Mouse (Mus musculus) forebrain, embryonic 11.5 days (tissue): ENCODE results near the gene Sdccag8. TPM values are rescaled to one million over a fixed set of nuclear protein-coding genes. Genes with fewer than 3 reads are reported as not detected.
A peak's percentile ranks its signal among the peaks of the same experiment; 100 is the strongest.

Experiments used
- ATAC-seq: fragments of 200-750 bp; cut with Nextera tagmentation; replicated peaks from 2 replicates; pipeline ENCODE4 v1.8.0; 2017; ENCODE audit warnings: moderate TSS enrichment; ENCODE audit not compliant: low FRiP score
- DNase-seq: peaks from one replicate; pipeline ENCODE4 v3.0.0-alpha.2; 2017; ENCODE audit warnings: low spot score
- H3K27ac ChIP-seq: fragments of 300-500 bp; sonication (generic); 2 replicates; pipeline ENCODE4 v1.5.1; 2014; ENCODE audit warnings: low read depth, low read length
- H3K27me3 ChIP-seq: fragments of 300-500 bp; sonication (generic); 2 replicates; pipeline ENCODE4 v1.6.1; 2014; ENCODE audit warnings: mild to moderate bottlenecking, low read length, mixed read lengths; ENCODE audit not compliant: control insufficient read depth, insufficient read depth
- H3K36me3 ChIP-seq: fragments of 300-500 bp; sonication (generic); 2 replicates; pipeline ENCODE4 v1.6.1; 2014; ENCODE audit warnings: mild to moderate bottlenecking, low read length, moderate library complexity, mixed read lengths; ENCODE audit not compliant: control insufficient read depth, insufficient read depth
- H3K4me1 ChIP-seq: fragments of 300-500 bp; sonication (generic); replicated peaks from 2 replicates; pipeline ENCODE4 v1.6.1; 2014; ENCODE audit warnings: low read length, mixed read lengths; ENCODE audit not compliant: control insufficient read depth, insufficient read depth
- H3K4me2 ChIP-seq: fragments of 300-500 bp; sonication (generic); 2 replicates; pipeline ENCODE4 v1.6.1; 2014; ENCODE audit warnings: low read depth, mild to moderate bottlenecking, low read length, moderate library complexity, mixed read lengths; ENCODE audit not compliant: severe bottlenecking
- H3K4me3 ChIP-seq: fragments of 300-500 bp; sonication (generic); 2 replicates; pipeline ENCODE4 v1.5.1; 2014; ENCODE audit warnings: low read depth, low read length
- H3K9ac ChIP-seq: fragments of 300-500 bp; sonication (generic); 2 replicates; pipeline ENCODE4 v1.6.1; 2014; ENCODE audit warnings: low read length
- H3K9me3 ChIP-seq: fragments of 300-500 bp; sonication (generic); 2 replicates; pipeline ENCODE4 v1.6.1; 2016; ENCODE audit warnings: low read length, mixed read lengths; ENCODE audit not compliant: control insufficient read depth
- WGBS: fragments of 180-500 bp; shearing (Covaris S2); extraction: QIAGEN DNeasy Blood & Tissue Kit; methylation state at CpG from one replicate; pipeline ENCODE4 v1.1.7; 2014; 5-methylcytosine and 5-hydroxymethylcytosine counted together
- polyA plus RNA-seq: library from polyadenylated mRNA; unstranded; fragments of >200 nt; fragmentation: Nextera tagmentation; extraction: Ambion mirVana; gene quantifications from 2 replicates; pipeline ENCODE4 v1.2.1, GENCODE M21; 2014

The Sdccag8 gene
- polyA plus RNA-seq, 1 experiment from 2014 or later, result 21.1 TPM

GRCm38 (mm10) chr1:177013313-177013712, 198.9 kb downstream of the Sdccag8 start:
- Histone ChIP-seq H3K27ac (no peak overlapping the region), H3K9me3 (no peaks in the 10 kb centered on the region), H3K4me1 (peaks cover 13% of the 10 kb centered on the region), H3K27me3 (no peaks in the 10 kb centered on the region), H3K4me3 (no peak overlapping the region), H3K36me3 (no peaks in the 10 kb centered on the region), H3K9ac (no peak overlapping the region), H3K4me2 (no peak overlapping the region)
- DNase-seq, result peak; percentile 35
- no peak for ATAC-seq
- WGBS, result 93% methylated on average over 1 of the region's 1 CpGs

GRCm38 (mm10) chr1:177013776-177014175, 199.3 kb downstream of the Sdccag8 start:
- no peaks in the 10 kb centered on the region for H3K36me3 ChIP-seq
- DNase-seq (peak; percentile 31), ATAC-seq (no peak)
- no peak overlapping the region for H3K9ac ChIP-seq
- H3K4me3 ChIP-seq, result no peak overlapping the region
- WGBS, result 90% methylated on average over 3 of the region's 3 CpGs
- H3K4me1 ChIP-seq, result peaks cover 10% of the 10 kb centered on the region
- H3K27ac ChIP-seq, result no peak overlapping the region
- H3K9me3 ChIP-seq, result no peaks in the 10 kb centered on the region
- no peaks in the 10 kb centered on the region for H3K27me3 ChIP-seq
- H3K4me2 ChIP-seq, result no peak overlapping the region

DNA sequence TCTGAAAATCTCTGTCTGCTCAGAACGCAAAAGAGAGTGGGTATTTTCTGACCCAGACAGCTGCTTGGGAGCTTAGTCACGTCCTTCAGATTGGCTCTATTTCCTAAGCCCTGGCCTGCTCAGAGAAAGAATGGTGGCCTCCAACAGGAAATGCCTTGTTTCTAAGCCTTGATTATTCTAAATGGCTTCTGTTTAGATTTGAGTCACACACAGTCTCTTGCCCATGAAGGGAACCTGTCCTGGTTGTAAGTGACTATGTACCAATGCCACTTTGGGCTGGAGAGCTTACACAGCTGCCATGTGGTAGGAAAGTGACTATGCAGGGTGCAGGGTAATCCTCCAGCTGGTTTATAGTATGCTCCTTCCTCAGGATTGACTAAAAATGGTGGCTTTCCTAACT, 199.9 kb downstream of the Sdccag8 start:
- no peak for ATAC-seq
- peak overlapping the region; percentile 27; the same call in 1 of the 2 replicates for H3K27ac ChIP-seq
- 72% methylated on average over 2 of the region's 2 CpGs for WGBS

DNA sequence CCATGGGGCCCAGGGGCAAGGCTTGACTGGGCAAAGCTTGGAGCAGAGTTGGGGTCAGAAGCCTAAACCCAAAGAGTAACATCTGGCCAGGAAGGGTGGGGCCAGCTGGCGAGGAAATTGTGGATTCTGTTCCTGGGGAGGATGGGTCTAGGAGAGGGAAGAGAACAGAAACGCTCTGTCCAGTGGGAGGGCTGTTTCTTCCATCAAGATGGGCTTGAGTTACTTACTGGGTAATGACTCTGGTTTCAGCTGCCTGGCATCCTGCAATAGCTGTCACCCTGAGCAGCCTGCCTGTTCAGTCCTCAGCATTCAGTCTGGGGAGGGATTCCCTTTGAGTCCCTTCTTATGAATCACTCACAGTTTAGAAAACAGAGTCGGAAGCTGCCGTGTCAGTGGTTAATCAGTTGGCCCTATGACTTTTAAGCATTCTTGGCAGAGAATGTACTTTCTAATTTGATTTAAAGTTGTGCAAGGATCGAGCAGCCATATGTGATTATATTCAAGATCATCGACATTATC, 200.5 kb downstream of the Sdccag8 start:
- H3K9me3 ChIP-seq, result no peaks in the 10 kb centered on the region
- H3K4me3 ChIP-seq, result no peak overlapping the region
- no peak overlapping the region for H3K4me2 ChIP-seq
- peaks cover 9% of the 10 kb centered on the region for H3K4me1 ChIP-seq
- no peak overlapping the region for H3K9ac ChIP-seq
- no peaks in the 10 kb centered on the region for H3K27me3 ChIP-seq
- DNase-seq (peak; percentile 41), ATAC-seq (no peak)
- H3K27ac ChIP-seq, result peak overlapping the region; percentile 27; the same call in 1 of the 2 replicates
- 83% methylated on average over 6 of the region's 6 CpGs for WGBS
- no peaks in the 10 kb centered on the region for H3K36me3 ChIP-seq

More for the DNA sequence above, 199.9 kb downstream of the Sdccag8 start:
- H3K36me3 ChIP-seq, result no peaks in the 10 kb centered on the region
- H3K27me3 ChIP-seq, result no peaks in the 10 kb centered on the region
- no peak overlapping the region for H3K9ac ChIP-seq
- peak; percentile 35 for DNase-seq
- no peak overlapping the region for H3K4me2 ChIP-seq
- H3K4me3 ChIP-seq, result no peak overlapping the region
- peaks cover 10% of the 10 kb centered on the region for H3K4me1 ChIP-seq
- no peaks in the 10 kb centered on the region for H3K9me3 ChIP-seq

DNA sequence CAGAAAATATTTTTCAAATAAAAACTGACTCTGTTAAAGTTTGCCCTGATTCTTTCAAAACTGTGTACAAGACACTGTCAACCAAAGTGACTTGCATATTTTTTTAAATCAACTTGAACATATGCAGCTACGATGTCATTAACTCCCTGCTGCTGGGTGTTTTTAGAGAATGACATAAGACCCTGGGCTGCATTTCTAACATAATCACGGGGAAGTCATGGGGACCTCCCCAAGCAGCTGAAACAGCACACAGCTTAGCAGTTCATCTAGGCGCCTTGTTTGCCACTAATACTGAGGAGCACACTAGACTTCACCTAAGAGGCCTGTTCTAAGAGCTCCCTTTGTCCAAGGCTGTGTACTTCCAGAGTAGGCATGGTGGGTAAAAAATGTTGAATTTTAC, 201.5 kb downstream of the Sdccag8 start:
- H3K9ac ChIP-seq, result no peak overlapping the region
- peak; percentile 37 for DNase-seq
- H3K9me3 ChIP-seq, result no peaks in the 10 kb centered on the region
- no peak overlapping the region for H3K4me3 ChIP-seq
- H3K27me3 ChIP-seq, result no peaks in the 10 kb centered on the region
- H3K4me1 ChIP-seq, result no peaks in the 10 kb centered on the region; the same call in 1 of the 2 replicates
- ATAC-seq, result no peak
- no peak overlapping the region for H3K4me2 ChIP-seq
- 58% methylated on average over 3 of the region's 3 CpGs for WGBS
- H3K36me3 ChIP-seq, result no peaks in the 10 kb centered on the region
- no peak overlapping the region for H3K27ac ChIP-seq

DNA sequence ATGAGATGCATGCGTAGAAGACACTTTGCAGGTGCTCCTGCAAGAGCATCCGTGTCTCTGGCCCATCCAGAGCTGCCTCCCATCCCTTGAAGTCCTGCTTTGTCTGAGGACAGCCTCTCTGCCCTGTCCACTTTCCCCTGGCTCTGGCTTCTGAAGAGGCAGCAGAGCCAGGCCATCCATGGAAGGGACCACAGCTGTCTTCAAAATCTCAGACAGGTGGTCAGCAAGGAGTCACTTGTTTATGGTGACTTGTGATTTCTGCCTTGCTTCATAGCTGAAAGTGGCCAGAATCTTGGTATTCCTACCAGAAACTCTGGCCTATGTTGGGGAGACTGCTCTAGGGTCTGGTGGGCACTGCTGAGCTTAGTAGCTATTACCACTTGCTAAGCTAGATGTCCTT, 202.3 kb downstream of the Sdccag8 start:
- ATAC-seq (no peak), DNase-seq (peak; percentile 34)
- Histone ChIP-seq H3K9me3 (no peaks in the 10 kb centered on the region), H3K27me3 (no peaks in the 10 kb centered on the region), H3K4me2 (no peak overlapping the region), H3K27ac (no peak overlapping the region), H3K9ac (no peak overlapping the region), H3K36me3 (no peaks in the 10 kb centered on the region), H3K4me1 (no peaks in the 10 kb centered on the region), H3K4me3 (no peak overlapping the region)
- whole genome bisulfite sequencing, result 91% methylated on average over 2 of the region's 2 CpGs

- no peaks in the 10 kb centered on the region for H3K4me1 ChIP-seq
- peak; percentile 19 for DNase-seq
- no peaks in the 10 kb centered on the region; the same call in 1 of the 2 replicates for H3K36me3 ChIP-seq
- no peak for ATAC-seq
- no peak overlapping the region for H3K27ac ChIP-seq
- no peaks in the 10 kb centered on the region for H3K27me3 ChIP-seq
- no peak overlapping the region for H3K9ac ChIP-seq
- no peaks in the 10 kb centered on the region for H3K9me3 ChIP-seq
- WGBS, result 93% methylated on average over 1 of the region's 1 CpGs
- no peak overlapping the region for H3K4me2 ChIP-seq
- no peak overlapping the region for H3K4me3 ChIP-seq
Measured at GRCm38 (mm10) chr1:177018750-177019149, 204.3 kb downstream of the Sdccag8 start.

DNA sequence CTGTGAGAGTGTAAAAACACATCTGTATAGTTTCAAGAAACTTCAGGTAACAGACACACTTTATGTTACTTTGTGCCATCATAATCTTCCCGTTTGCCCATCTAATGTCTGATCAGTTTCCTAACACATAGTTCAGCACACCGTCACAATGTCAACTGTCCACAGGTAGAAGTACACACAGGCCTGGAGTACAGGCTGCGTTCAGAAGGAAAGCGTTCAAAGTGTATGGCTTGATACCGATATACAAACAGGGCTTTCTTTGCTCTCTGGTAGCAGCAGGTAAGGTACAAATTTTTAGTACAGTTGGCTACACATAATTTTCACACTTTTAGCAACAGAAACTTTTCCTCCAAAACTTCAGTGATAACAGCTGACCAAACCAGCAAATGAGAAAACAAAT, 205.2 kb downstream of the Sdccag8 start:
- Histone ChIP-seq H3K9ac (no peak overlapping the region), H3K4me3 (no peak overlapping the region), H3K27me3 (no peaks in the 10 kb centered on the region), H3K27ac (no peak overlapping the region), H3K4me1 (no peaks in the 10 kb centered on the region), H3K36me3 (no peaks in the 10 kb centered on the region; the same call in 1 of the 2 replicates), H3K9me3 (no peaks in the 10 kb centered on the region), H3K4me2 (no peak overlapping the region)
- DNase-seq, result no peak
- WGBS, result 93% methylated on average over 5 of the region's 5 CpGs
- ATAC-seq, result no peak

- DNase-seq (peak; percentile 38), ATAC-seq (no peak)
- H3K36me3 ChIP-seq, result no peaks in the 10 kb centered on the region; the same call in 1 of the 2 replicates
- H3K27ac ChIP-seq, result no peak overlapping the region
- H3K4me2 ChIP-seq, result no peak overlapping the region
- no peaks in the 10 kb centered on the region for H3K27me3 ChIP-seq
- no peaks in the 10 kb centered on the region for H3K9me3 ChIP-seq
- no peak overlapping the region for H3K4me3 ChIP-seq
- H3K9ac ChIP-seq, result no peak overlapping the region
- 84% methylated on average over 3 of the region's 3 CpGs for WGBS
- H3K4me1 ChIP-seq, result no peaks in the 10 kb centered on the region
Measured at GRCm38 (mm10) chr1:177022751-177023150, 208.3 kb downstream of the Sdccag8 start.
